Mouse (Mus musculus) gastrocnemius, postnatal 36 days (tissue): Measurements from ENCODE around the gene Tmem30b. TPM values are rescaled to one million over a fixed set of nuclear protein-coding genes. Genes with fewer than 3 reads are reported as not detected.
A peak's percentile ranks its signal among the peaks of the same experiment; 100 is the strongest.
"Not testable (repeated sequence)": the region's sequence is repeated elsewhere in the genome, so short reads cannot be mapped to it uniquely, and the experiment has no call there.

ENCODE experiments used
- DNase-seq, 2 experiments: peaks; one replicate each; pipeline ENCODE4 v3.0.0; 2022
- intact Hi-C: fragments of 180-260 bp; cut with DNase I; formaldehyde crosslinking; loops from one replicate; pipeline ENCODE4 v1.15.1; 2025
- total RNA-seq, 2 experiments: library from RNA; stranded (reverse); gene quantifications; 2 replicates each; pipeline ENCODE4 v1.2.3; 2021

The Tmem30b gene
- total RNA-seq, 2 experiments from 2014 or later, result 0.26 to 0.35 TPM

DNA sequence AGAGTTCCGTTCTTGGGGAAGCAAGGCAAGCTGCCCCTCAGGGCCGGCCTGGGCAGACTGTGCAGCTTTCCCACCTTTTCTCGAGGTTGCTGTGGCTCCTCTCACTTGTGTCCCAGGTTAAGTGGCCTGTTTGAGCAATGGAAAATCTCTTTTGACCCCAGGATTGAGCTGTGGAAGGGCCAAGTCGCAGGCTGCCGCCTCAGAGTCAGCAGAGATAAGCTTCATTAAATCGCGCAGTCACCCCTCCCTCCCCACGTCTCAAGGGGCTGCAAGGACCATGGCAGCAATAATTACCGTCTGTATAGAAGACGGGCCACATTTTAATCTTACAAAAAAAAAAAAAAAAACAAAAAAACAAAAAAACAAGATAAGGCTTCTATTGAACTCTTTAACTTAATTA, 18.0 kb upstream of the Tmem30b start:
- no peak for DNase-seq
- intact Hi-C loops, result loop anchor here (5.0 kb wide), 1 partner anchor 443 kb away; no protein-coding TSS in a partner anchor

DNA sequence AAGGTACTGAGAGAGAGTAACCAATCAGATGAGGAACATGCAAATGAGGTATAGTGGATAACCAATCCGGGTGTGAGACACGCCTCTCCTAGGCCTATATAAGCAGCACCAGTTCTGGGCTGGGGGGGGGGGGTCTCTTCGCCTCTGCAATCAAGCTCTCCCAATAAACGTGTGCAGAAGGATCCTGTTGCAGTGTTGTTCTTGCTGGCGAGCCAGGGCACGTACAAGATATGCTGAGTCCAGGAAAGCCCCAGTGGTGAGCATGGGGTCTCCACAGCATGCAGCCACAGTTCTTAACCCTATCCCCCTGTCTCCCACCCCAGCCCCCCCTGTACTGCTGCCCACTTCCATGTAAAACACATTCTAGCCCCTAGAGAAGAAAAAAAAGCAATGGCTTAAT, 16.9 kb upstream of the Tmem30b start:
- not testable (repeated sequence) for DNase-seq
- intact Hi-C loops, result loop anchor here (5.0 kb wide), 1 partner anchor 444 kb away; no protein-coding TSS in a partner anchor

DNA sequence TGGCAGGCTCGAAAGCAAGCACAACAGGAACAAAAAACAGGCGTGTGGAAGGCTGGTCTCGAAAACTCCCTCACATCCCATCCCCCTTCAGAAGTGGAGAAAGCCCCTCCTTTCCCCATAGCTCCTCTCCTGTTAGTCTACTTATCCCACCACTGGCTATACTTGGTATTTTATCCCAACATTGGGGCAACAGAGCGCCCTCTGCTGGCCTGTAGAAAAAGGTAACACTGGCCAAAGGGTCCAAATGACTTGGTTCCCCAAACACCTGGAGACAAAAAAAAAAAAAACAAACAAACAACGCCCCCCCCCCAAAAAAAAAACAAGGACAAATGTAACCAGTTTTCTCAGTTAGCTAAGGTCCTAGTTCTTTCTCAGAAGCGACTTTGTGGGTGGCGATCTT, 13.9 kb upstream of the Tmem30b start:
- intact Hi-C loops, result loop anchor here (5.0 kb wide), 1 partner anchor 447 kb away; no protein-coding TSS in a partner anchor
- no peak for DNase-seq

DNA sequence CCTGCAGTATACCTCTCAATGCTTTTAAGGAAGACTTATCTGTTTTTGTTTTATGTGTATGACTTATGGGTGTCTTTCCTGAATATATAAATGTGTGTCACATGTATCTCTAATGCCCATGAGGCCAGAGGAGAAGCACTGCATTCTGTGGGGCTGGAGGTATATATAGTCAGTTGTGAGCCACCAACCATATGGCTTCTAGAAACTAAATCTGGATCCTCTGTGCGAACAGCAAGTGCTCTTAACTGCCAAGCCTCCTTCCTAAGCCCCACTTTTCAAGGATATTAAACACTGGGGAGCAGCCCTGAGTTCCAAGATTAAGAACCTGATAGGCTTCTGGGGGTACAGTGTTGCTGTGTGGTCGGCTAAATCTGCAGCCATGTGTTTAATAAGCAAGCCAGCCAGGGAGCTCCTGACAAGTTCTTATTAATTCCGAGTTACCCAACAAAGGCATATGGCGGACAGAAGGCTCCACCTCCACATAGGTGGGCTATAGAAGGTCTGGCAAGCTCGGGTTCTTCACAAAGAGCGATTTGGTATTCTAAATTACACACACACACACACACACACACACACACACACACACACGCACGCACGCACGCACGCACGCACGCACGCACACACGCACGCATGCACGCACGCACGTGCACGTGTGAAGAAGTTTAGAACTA, 12.5 kb upstream of the Tmem30b start:
- intact Hi-C loops, result loop anchor here (10.0 kb wide), 1 partner anchor 714 kb away; no protein-coding TSS in a partner anchor
- no peak for DNase-seq

DNA sequence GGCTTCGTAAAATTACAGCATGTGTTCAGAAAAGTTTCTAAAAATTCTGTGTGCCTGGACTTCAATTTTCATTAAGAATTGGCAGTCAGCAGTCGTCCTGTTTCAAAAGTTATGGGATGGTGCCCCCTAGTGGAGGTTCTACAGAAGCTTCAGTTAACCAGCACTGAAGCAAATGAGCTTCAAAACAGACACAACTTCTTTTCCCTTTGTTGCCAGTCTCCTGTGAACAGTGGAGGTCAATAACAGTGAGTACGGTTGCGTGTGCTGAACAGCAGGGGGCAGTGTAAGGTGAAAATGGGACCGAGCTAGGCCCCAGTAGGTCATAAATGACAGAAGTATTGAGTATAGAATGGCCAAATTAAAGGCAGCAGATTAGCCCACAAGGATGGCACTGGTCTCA, 8.0 kb upstream of the Tmem30b start:
- peak in 1 of 2 experiments; percentile 66 for DNase-seq
- intact Hi-C loops, result loop anchor here (2.0 to 10.0 kb wide), 2 partner anchors 19 to 709 kb away; no protein-coding TSS in a partner anchor

DNA sequence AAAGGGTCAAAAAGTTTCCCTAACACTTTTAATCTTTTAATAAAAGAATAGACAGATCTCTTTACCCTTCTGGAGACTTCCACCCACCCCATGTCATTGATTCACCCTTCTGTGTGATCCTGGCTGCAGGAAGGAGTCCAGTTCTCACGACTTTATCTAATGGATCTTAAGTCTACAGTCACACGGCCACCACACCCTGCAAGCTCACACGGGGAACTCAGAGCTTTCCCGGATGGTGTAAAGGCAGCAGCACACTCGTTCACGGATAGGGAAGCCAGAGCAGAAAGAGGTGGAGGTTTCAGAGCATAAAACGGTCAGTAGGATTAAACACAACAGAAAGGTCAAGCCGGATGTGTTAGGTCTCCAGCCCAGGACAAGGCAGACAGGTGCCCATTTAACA, 2.1 kb upstream of the Tmem30b start:
- DNase-seq, result no peak
- intact Hi-C loops, result no loop called here

DNA sequence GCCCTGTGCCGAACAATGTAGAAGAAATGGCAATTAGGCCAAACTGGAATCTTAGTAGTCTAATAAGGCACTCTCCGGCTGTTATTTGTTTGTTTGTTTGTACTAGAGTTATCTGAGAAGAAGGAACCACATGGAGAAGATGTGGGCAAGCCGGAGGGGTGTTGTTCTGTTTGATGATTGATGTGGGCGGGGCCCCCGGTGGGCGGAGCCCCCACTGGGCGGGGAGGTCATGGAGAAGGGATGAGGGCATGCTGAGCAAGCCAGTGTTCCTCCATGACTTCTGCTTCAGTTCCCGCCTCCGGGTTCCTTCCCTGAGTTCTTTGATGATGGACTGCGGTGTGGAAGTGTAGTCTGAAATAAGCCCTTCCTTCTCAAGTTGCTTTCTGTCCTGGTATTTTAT, 1.5 kb upstream of the Tmem30b start:
- intact Hi-C loops, result no loop called here
- DNase-seq, result no peak

DNA sequence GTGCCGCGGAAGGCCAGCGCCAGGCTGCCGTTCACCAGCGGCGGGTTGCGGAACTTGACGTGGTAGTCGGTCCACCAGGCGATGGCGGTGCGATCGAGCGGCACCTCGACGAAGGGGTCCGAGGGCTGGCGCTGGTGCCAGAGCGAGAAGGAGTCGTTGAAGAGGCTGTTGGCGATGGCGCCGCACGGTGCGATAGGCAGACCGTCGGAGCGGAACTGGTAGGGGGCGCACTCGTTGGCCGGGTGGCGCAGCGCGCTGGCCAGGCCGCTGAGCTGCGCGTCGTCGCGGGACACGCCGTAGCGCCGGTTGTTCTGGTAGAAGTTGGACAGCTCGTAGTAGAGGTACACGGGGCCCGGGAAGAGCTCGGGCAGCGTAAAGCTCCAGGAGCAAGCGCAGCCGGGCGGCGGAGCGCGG, 513 bp downstream of the Tmem30b start:
- DNase-seq, result peak; percentile 30 to 49
- intact Hi-C loops, result no loop called here

DNA sequence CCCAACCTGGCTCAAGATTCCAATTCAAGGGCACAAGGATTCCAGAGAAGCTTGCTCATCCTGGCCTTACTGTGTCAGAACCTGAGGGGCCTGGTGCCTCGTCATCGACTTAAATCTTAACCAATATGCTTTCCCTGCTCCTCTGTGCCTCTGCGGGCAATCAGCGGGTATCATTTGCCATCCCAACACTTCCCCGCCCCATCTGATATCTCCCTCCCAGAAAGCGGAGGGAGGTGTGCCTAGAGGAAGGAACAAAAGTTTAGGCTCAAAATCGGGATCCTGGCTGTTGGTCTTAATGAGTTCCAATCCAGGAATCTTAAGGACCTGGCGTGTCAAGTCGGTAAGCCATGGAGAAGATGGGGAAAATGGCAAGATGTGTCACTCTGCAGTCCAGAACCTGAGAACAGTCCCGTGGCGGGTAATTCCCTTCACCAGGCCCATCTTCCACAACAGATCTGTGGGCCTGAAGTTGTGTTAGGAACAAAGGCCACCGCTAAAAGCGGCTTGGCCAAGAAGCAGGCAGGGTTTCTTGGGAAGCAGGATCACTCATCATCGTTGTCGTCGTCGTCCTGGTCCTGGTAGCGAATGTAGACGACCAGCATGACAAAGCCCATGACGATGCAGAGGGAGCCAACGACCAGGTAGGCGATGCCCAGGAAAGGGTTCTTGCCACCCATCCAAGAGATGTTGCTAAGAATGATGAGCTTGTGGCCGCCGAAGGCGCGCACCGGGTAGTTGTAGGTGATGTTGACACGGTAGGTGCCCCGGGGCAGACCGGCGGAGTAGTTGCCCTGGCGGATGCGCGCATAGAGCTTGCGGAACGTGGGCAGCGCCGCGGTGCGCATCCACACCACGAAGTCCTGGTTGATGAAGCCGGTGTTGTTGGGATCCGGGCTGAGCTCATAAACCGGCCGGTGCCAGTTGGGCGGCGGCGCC, 1.2 kb downstream of the Tmem30b start:
- intact Hi-C loops, result no loop called here
- DNase-seq, result no peak

DNA sequence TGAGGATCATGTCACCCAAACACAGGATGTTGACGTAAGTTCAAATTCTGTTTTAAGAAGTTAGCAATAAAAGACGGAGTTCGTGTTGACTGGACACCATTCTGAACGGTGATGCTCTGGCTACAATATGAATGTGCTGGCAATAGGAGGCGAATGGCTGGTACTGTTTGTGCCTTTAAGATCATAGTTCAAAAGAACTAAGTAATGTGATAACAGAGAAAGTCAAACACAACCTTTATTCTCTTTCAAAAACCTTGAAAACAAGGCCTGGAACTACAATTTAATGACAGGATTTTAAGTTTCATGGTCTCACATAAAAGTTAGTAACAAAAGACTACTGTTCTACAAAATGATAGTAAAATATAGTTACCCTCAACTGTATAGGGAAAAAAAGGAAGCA, 3.0 kb downstream of the Tmem30b start:
- no peak for DNase-seq
- intact Hi-C loops, result no loop called here

DNA sequence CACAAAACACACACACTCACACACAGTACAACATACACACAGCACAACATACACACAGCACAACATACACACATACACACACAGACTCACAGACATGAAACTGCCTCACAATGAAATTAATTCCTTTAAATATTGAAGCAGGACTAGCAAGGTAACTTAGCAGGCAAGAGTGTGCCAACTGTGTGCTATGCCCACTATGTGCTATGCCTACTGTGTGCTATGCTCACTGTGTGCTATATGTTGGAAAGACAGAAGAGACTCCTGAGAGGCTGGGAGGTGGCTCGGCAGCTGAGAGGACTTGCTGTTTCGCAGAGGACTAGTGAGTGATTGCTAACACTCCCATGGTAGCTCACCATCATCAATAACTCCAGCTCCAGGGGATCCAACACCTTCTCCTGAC, 5.8 kb downstream of the Tmem30b start:
- no peak for DNase-seq
- intact Hi-C loops, result no loop called here

DNA sequence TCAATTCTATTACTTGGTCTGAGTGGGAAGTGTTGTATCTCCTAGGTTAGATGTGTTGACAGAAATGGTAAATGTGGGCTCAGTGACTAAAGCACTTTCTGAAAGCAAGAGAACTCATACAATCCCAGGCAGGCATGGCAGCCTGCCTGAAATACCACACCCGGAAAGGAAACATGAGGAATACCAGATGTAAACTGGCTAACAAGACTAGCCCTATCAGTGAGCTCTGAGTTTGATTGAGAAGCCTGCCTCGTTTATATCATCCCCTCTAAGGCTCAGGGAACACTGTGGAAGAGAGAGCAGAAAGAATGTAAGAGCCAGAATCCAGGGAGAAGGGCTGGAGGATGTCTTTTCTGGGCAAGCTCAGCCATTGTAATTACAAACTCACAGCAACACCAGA, 7.0 kb downstream of the Tmem30b start:
- intact Hi-C loops, result no loop called here
- DNase-seq, result no peak

DNA sequence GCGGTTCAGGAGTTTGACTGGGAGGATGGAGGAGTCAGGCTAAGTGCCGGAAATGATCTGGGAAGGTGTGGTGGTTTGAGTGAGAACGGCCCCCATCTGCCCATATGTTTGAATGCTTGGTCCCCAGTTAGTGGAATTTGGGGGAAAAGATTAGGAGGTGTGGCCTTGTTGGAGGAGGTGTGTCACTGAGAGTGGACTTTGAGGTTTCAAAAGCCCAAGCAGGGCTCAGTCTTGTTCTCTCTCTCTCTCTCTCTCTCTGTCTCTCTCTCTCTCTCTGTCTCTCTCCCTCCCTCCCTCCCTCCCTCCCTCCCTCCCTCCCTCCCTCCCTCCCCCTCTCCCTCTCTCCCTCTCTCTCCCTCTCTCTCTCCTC, 8.1 kb downstream of the Tmem30b start:
- DNase-seq, intact Hi-C loops: not testable (repeated sequence)

DNA sequence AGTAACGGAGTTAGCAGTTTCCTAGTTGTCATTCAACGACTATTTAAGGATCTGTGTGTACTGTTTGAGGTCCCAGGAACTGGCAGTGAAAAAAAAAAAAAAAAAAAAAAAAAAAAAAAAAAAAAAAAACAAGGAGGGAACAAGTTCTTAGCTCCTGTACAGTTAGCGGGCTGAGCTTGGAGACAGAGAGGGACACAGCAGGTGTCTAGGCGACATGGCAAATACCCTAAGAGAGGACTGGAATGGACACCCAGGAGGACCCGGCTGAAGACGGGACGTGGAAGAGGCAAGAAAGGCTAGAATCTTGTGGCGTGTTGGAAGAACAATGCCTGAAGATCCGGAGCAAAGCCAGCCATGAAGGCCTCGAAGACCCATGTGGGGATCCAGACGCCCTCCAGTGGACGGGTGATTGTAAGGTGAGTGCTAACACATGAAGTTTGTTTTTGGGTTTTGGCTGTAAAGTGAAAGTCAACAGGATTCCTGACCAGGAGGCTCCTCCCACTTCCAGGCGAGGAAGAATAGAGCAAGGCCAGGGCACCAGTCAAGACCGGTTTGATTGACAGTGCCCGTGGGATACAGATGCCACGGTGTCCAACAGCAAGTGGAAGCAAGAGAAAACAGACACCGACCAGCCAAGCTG, 8.6 kb downstream of the Tmem30b start:
- intact Hi-C loops, result no loop called here
- no peak for DNase-seq

DNA sequence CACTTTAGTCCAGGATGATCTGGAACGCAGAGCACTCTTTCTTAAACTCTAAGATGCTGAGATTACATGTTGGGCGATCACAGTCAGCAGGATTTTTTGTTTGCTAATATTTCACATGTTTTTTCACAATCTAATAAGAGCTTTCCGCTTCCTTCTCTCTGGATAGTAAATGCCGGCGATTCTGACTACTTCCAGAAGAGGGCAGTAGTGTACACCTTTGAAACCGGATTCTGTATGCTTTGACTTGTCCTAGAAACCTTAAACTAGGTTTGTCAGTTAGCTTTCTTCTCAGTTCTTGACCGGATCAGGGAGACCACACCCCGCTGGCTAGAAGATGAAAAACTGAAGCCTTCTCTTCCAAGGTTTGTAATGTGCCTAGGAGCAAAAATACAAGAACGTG, 11.6 kb downstream of the Tmem30b start:
- peak in 1 of 2 experiments; percentile 34 for DNase-seq
- intact Hi-C loops, result loop anchor here (2.0 kb wide), 1 partner anchor 20 kb away; no protein-coding TSS in a partner anchor

DNA sequence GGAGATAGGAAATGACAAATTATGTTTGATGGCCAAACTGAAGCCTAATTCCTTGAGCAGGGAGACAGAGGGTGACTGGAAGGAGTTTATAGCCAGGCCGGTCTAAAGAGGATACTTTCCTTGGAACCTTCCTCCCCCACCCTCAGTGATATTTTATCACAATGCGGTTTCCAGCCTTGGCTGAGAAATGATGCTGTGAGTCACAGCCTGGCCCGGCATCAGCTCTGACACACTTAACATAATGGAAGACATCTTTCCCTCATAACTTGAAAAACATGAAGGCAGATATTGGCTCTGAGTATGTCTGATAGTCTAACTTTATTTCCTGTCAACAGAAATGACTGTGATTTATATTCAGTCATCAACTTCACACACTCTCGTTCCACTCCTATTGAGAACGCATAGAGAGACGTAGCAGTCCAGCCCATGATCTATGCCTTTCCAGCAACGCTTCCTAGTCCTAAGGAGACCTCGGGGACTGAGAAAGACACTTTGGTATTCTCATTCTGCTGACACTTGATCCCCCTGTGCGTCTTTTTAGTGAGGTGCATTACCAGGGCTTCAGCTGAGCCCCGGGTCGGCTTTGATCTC, 14.2 kb downstream of the Tmem30b start:
- peak; percentile 21 to 32 for DNase-seq
- intact Hi-C loops, result no loop called here

DNA sequence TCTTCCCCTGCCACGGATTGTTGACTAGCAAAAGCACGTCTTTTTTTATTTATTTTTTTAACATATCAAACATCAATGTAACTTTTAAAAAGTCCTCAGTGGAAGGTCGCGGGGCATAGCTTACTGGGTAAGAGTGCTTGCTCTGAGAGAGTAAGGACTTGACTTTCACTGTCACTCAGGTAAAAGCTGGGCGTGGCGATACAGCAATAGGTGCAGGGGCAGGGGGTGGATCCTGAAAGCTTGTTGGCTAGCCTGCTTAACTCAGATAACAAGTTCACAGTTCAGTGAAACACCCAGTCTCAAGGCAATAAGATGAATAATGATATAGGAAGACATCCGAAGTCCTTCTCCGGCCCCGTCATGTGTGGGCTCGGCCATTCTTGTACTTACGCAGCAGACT, 16.6 kb downstream of the Tmem30b start:
- no peak for DNase-seq
- intact Hi-C loops, result no loop called here

DNA sequence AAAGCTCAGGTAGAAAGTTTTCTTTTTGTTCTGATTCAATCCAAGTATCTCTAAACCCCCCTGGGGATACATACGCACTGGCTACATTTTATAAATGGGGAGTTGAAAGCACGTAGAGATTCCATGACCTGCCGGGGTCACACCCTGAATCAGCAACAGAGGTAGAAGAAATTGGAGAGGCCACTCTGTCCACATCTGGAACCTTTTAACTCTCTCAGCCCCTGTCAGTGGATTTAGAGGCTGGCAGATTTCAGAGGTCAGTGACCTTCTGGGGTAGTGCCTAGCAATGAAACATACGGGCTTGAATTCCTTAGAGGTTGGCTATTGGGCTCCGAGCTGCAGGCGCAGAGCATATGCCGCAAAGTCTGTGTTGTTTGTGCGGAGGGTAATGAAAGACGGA, 17.1 kb downstream of the Tmem30b start:
- intact Hi-C loops, result no loop called here
- DNase-seq, result no peak

DNA sequence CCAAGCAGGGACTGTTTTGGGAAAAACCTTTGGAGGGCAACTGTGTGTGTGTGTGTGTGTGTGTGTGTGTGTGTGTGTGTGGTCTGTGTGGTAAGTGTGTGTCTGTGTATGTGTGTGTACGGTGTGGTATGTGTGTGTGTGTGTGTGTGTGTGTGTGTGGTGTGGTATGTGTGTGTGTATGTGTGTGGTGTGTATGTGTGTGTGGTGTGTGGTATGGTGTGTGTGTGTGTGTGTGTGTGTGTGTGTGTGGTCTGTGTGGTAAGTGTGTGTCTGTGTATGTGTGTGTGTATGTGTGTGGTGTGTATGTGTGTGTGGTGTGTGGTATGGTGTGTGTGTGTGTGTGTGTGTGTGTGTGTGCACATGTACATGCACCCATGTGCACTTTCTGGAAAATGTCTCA, 18.1 kb downstream of the Tmem30b start:
- intact Hi-C loops, DNase-seq: not testable (repeated sequence)

DNA sequence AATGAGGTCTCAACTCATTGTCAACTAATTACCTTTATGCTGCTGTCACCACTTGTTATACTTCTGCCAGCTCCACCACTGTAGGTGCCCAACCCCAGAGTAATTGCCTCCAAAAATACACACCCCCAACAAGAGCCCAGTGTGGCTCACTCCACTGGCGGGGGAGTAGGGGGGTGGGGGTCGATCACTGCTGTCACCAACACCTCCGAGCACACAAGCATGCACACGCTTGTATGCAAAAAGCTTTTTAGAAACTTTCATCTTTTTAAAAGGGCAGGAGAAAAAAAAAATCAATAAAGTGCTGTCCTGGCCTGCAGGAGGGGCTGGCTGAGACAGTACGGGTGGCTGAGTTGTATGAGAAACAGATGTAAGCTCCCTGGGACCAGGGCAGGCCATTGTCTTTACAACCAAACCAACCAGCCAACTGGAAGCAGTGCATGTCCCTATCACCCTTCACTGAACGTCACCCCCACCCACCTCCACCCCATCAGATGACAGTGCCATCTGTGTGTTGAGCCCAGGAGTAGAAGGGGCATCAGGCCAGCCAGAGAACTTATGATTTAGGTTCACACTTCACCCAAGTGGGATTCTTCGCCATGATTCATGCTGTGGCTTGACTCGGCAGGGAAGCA, 20.8 kb downstream of the Tmem30b start:
- DNase-seq, result no peak
- intact Hi-C loops, result no loop called here
